Mouse (Mus musculus): ENCODE measurements around the gene Ccl27a. TPM values are rescaled to one million over a fixed set of nuclear protein-coding genes. Genes with fewer than 3 reads are reported as not detected.

Gene Ccl27a
- total RNA-seq, 2 experiments from 2014 or later, result 250 to 265 TPM

DNA sequence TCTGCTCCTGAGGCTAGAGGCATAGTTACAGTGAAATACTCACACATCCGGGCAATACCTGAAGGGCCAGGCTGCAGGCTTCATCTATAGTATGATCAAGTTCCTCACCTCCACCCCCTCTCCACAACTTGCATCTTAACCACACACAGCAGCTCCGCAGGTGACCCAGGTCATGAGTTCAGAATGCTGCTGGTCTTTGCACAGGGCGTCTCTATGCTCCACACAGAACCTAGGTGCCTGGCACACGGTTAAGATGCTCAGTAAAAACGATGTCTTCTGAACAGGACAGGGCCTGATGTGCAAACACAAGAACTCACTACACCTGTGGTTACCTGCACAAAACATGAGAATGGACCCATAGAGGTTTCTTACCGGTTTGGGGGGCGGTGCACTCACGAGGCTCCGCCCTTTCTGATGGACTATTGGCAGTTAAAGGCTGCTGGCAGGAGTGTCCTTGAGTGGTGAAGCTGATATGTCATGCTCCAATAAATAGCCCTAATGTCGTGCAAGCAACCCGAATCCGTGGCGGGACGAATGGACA is 19.2 kb downstream of the Ccl27a start, which contains the start of gene Galt:
TSS of gene Galt (plus strand) at position 432 of the 541 bp plus-strand sequence.
- no peak for DNase-seq (ENCODE audit: extremely low spot score in 1 of 2, low spot score in 2 of 2)
- intact Hi-C loops (cut with DNase I), result loop anchor here (2.0 kb wide), 1 partner anchor 14 kb away; no protein-coding TSS in a partner anchor
- no peak for TF ChIP-seq CTCF (IDR thresholded peaks at IDR 0.05)
- H3K4me3 ChIP-seq, result peak within 1 kb of the TSS; percentile 97
- peak within 1 kb of the TSS; percentile 97 for H3K27ac ChIP-seq

DNA sequence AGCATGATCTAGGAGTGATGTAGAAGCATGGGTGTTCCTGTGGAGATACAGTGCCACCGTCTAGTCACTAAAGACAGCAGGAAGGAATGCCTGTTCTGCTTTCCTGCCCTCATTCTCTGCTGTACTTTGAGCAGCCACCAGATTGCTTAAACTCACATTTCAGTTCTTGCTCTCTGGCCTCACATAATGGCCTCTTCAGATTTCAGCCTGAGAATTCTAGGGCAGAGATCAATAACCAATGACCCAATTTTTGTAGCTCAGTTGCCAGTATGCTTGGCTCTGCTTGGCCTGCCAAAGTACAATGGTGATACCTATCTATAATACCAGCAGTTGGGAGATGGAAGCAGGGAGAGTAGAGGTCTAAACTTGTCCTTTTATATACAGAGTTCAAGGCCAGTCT is 29.0 kb downstream of the Ccl27a start:
- no peak overlapping the region for H3K27ac ChIP-seq
- intact Hi-C loops (cut with DNase I), result no loop called here
- H3K4me3 ChIP-seq, result no peak overlapping the region
- no peak for DNase-seq (ENCODE audit: extremely low spot score in 1 of 2, low spot score in 2 of 2)
- no peak for TF ChIP-seq CTCF (IDR thresholded peaks at IDR 0.05)

DNA sequence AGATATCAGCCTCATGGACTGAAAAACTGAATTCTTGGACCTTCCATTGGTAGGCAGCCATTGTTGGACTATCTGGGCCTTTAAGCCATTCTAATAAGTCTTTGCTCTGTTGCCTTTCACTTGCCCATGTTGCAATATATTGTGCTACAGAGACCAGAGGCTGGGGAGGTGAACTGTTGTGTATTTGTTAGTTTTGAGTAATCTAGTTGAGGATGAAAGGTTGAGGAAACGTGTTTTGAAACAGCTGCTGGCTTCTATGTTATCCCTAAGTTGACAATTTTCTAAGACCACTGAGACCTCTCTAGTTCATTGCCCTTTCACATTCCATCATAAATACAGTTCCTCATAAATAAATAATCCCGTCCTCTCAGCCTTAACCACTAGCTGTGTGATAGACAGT is 29.9 kb downstream of the Ccl27a start:
- no peak for DNase-seq (ENCODE audit: extremely low spot score in 1 of 2, low spot score in 2 of 2)
- TF ChIP-seq CTCF (IDR thresholded peaks at IDR 0.05), result no peak
- Histone ChIP-seq H3K27ac (no peak overlapping the region), H3K4me3 (no peak overlapping the region)
- intact Hi-C loops (cut with DNase I), result no loop called here

DNA sequence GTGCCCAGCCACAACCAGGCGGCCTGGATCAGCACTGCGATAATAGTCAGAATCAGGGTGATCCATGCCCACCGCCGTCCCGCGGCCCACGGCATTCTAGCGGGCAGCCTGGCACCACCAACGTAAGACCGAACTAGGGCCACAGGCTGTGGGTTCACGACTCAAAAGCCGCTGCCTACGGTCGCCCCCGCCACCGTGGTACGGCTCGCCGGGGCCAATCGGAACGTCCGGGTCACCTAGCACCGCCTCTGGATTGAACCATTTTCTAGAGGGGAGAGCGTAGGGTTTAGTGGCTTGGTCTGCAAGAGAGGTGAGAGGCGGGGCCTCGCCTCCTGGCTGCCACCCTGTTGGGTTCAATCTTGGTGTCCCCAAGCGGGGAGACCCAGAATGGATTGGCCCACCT is 32.9 kb downstream of the Ccl27a start:
- DNase-seq (ENCODE audit: extremely low spot score in 1 of 2, low spot score in 2 of 2), result peak; percentile 91 to 93

DNA sequence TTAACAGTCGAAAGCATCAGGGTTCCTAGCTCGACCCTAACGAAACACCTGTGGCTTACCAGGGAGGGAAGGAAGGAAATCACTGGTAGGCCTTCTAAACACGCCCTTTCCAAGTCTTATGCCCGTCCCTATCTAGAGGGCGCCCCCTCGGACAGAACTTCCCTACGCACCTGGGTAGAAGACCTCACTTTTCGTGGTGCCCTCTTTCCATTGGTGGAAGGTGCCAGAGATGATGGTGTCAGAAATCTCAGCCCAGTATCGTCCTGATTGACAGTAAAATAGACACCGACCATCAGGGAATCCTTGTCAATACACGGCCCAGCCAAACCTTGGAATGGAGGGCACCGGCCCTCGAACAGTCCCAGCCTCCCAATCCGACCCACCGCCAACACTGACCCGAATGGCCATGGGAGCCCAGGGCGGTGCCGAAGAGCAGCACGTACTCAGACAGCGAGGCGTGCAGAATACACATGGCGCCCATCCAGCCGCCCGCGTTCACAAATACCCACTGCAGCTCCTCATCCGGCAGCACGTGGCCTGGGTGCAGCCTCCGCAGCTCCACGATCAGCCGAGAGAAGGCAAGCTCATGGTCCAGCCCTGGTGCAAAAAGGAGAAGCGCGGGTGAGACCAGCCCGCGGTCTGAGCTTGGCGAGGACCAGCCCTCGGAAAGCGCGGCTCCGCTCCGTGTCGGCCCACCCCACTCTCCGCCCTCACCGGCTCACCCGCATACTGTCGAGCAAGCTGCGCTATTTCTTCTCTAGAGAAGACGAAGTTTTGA is 33.5 kb downstream of the Ccl27a start:
- peak; percentile 70 to 77 for DNase-seq (ENCODE audit: extremely low spot score in 1 of 2, low spot score in 2 of 2)
- intact Hi-C loops (cut with DNase I), result loop anchor here (2.0 kb wide), 1 partner anchor 14 kb away; the partner anchor contains the start of gene Galt
- Histone ChIP-seq H3K27ac (peak overlapping the region; percentile 92), H3K4me3 (peak overlapping the region; percentile 68)
- no peak; the same call in 1 of the 2 replicates for TF ChIP-seq CTCF (IDR thresholded peaks at IDR 0.05)

More for the DNA sequence above, 32.9 kb downstream of the Ccl27a start:
- H3K4me3 ChIP-seq, result peak overlapping the region; percentile 68
- intact Hi-C loops (cut with DNase I), result loop anchor here (2.0 kb wide), 1 partner anchor 14 kb away; the partner anchor contains the start of gene Galt
- H3K27ac ChIP-seq, result peak overlapping the region; percentile 92
- TF ChIP-seq CTCF (IDR thresholded peaks at IDR 0.05), result no peak; the same call in 1 of the 2 replicates

DNA sequence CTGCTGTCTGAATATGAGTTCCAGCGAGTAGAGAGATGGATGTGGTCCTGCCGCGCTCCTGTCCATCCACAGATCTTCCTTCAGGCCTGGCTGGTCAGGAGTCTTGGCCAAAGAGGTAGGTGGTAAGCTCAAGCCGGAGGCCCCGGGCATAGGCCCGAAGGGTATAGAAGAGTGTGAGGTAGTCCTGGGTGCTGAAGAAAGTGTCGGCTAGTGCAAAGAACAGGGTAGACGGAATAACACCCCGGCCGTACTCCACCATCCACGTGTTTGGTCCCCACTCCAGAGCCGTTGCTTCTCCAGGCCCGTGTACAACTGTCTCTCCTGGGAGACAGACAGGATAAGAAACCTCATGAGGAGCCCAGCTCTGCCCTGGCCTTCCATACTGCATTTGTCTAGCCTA is 34.8 kb downstream of the Ccl27a start:
- no peak for TF ChIP-seq CTCF (IDR thresholded peaks at IDR 0.05)
- Histone ChIP-seq H3K4me3 (peak overlapping the region; percentile 33), H3K27ac (no peak overlapping the region; the same call in 1 of the 2 replicates)
- DNase-seq (ENCODE audit: extremely low spot score in 1 of 2, low spot score in 2 of 2), result no peak
- intact Hi-C loops (cut with DNase I), result no loop called here

DNA sequence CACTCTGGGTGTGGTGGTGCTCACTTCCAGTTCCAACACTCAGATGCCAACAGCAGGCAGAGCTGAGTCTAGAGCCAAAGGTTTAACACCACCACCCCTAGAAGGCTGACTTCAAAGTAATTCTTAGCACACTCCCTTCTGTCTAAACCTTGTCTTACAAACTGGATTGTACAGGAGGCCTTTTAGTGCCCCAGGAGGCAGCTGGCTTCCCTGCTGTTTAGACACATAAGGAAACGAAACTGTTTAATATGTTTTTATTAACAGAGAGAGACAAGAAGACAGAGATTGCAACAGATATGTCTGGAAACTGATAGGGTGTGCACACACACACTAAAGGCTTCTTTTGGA is 35.8 kb downstream of the Ccl27a start:
- TF ChIP-seq CTCF (IDR thresholded peaks at IDR 0.05), result no peak
- Histone ChIP-seq H3K4me3 (no peak overlapping the region), H3K27ac (peak overlapping the region; percentile 36; the same call in 1 of the 2 replicates)
- DNase-seq (ENCODE audit: extremely low spot score in 1 of 2, low spot score in 2 of 2), result no peak
- intact Hi-C loops (cut with DNase I), result no loop called here

DNA sequence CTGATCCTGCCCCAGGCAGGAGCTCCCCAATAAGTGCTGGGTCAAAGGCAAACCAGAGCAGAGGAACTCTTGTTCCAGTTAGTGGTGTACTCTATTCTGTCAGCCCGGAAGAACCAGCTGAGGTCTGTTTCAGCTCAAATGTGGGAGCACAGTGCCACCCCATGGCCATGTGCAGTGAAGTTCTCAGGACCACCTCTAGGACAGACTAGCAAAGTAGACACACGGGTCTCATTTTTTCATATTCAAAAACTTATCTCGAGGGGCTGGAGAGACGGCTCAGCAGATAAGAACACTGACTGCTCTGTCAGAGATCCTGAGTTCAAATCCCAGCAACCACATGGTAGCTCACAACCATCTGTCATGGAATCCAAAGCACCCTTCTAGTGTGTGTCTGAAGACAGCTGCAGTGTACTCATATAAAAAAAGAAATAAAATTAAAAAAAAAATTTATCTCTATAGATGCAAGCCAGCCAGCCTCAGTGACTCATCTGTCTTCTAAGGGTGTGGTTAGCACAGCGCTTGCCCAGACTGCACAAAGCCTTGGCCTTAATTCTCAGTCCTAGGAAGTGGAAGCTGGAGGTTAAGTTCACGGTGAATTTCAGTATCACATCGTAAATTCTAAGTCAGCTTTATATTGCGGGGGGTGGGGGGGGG is 36.3 kb downstream of the Ccl27a start:
- intact Hi-C loops (cut with DNase I), result loop anchor here (1.0 kb wide), 2 partner anchors 14 to 23 kb away; partner anchors contain the start of gene Dctn3
- DNase-seq (ENCODE audit: extremely low spot score in 1 of 2, low spot score in 2 of 2), result peak; percentile 69 to 70
- H3K27ac ChIP-seq, result peak overlapping the region; percentile 44
- H3K4me3 ChIP-seq, result no peak overlapping the region
- peak; percentile 88 for TF ChIP-seq CTCF (IDR thresholded peaks at IDR 0.05)

DNA sequence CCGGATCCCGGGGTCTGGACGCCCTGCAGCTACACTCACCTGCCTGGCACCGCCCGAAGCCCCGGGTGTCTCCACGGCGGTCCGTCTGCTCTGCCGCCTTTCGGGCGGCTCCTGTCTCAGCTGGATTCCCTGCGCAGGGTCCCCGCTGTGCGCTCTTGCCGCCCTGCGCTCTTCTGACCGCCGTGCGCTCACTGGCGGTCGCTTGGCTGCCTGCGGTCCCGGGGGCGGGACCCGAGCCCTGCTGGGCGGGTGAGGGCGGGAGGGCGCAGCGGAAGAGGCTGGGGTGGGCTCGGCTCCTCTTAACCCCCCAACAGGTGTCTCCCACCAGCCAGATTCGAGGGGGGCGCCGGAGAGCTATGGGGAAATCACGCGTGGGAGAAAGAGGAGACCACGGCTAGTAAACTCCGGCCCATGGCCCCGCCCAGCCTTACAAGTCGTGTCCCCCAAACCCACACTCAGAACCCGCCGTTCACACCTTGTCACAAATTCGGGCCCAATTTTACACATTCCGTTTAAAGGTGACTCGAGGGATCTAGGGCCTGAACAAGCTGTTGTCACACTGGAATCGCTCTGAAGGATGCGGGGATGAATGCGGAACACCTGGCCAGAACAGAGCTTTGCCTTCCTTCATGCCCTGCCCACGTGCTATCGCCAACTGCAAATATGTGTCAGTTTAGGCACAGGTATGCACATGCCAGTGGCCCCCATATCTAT is 42.8 kb downstream of the Ccl27a start, which contains the start of gene Arid3c:
TSS of gene Arid3c (minus strand) at position 91 of the 714 bp plus-strand sequence.
- TF ChIP-seq CTCF (IDR thresholded peaks at IDR 0.05), result no peak
- DNase-seq (ENCODE audit: extremely low spot score in 1 of 2, low spot score in 2 of 2), result no peak
- intact Hi-C loops (cut with DNase I), result no loop called here

DNA sequence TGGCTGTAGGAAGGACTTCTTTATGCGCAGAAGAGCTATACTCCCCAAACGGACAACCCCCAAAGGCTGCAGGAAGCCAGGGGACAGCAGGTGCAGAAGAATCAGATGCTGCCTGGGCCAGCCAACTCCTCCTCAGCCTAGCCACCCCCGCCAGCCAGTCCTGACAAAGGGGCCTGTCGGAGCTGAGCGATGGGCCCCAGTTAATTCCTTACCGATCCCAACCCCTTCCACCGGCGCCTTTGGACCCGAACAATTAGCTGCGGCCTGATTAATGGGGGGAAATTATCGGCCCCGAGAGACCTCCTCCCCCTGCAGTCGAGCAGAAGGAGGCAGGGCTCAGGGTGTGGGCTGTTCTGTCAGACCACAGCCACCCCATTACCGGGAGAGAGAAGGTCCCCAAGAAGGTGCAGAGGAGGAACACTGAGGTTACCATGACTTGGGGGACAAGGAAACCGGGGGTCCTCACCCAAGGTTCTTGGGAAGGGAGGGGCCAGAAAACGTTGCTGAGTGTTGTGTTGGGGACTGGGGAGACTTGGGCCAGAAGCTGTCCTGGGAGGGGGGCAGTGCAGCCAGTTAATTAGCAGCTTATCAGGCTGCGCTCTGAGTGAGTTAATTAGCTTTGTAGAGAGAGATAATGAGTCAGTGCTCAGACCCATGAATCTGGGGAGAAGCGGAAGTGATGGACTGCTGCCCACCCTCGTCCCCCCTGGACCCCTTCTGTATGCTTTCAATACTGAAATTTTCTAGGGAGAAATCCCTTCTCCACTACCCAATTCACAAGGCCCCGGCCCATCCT is 47.0 kb downstream of the Ccl27a start:
- no peak overlapping the region for H3K4me3 ChIP-seq
- intact Hi-C loops (cut with DNase I), result no loop called here
- TF ChIP-seq CTCF (IDR thresholded peaks at IDR 0.05), result no peak
- H3K27ac ChIP-seq, result no peak overlapping the region
- no peak for DNase-seq (ENCODE audit: extremely low spot score in 1 of 2, low spot score in 2 of 2)

More for the DNA sequence above, 42.8 kb downstream of the Ccl27a start, which contains the start of gene Arid3c:
- peak within 1 kb of the TSS; percentile 35 for H3K4me3 ChIP-seq
- no peak within 1 kb of the TSS for H3K27ac ChIP-seq

All from left cerebral cortex, adult 2 months (tissue).